Comparison of ENCODE assay signal across 25 mouse cellular contexts in the genomic region with DNA sequence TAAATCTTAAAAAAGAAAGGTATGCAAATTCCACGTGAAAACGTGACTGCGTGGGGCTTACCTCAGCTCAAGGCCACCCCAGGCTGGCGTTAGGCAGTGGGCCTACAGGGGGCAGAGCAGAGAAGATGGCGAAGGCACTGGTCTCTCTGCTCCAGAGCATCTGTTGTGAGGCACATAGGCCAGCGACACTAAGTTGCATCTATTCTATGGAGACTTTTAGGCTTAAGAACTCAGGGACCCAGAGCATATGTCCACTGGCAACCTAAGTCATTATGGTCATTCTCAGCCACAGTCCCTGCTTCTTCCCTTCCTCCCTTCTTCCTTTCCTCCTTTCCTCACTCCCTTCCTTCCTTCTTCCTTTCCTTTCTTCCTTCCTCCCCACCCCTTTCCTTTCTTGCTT. TPM values are rescaled to one million over a fixed set of nuclear protein-coding genes. Genes with fewer than 3 reads are reported as not detected.
DNase-seq lines count a peak whose midpoint lies in the region; ATAC-seq and TF ChIP-seq lines count a peak whose summit lies in the region.
"Had no signal": no experiment of that assay in that cellular context is flagged by ENCODE, and none has a peak within 500 bp of the region (broad histone marks: within the 10 kb centered on the region; RNA-seq: fewer than 3 reads in every experiment).

No protein-coding gene starts in this region.

- TF ChIP-seq CTCF in hindbrain, postnatal 0 days (IDR thresholded peaks at IDR 0.05; ENCODE audit: low read depth) = peak; percentile 13; the same call in 1 of the 2 replicates
- TF ChIP-seq CTCF in layer of hippocampus, adult 2 months (conservative IDR thresholded peaks at IDR 0.05) = peak; percentile 25; the same call in 1 of the 2 replicates

- no peak overlapping the region for H3K27ac ChIP-seq in hindbrain, postnatal 0 days
- no peak overlapping the region for H3K27ac ChIP-seq in hindbrain, embryonic 16.5 days (ENCODE audit: low read depth, low read length)
- H3K27ac ChIP-seq in layer of hippocampus, adult 2 months = no peak overlapping the region
- H3K27ac ChIP-seq in midbrain, embryonic 11.5 days (ENCODE audit: low read depth, low read length) = no peak overlapping the region
- H3K27ac ChIP-seq in midbrain, embryonic 10.5 days (replicated peaks) = no peak overlapping the region
- H3K27ac ChIP-seq: embryonic facial prominence, embryonic 10.5 days; embryonic facial prominence, embryonic 13.5 days; forebrain, embryonic 15.5 days had no signal

- no peak overlapping the region for H3K9ac ChIP-seq in hindbrain, postnatal 0 days (replicated peaks; ENCODE audit: low read length)
- no peak overlapping the region for H3K9ac ChIP-seq in hindbrain, embryonic 16.5 days (ENCODE audit: low read depth, low read length)
- no peak overlapping the region for H3K9ac ChIP-seq in midbrain, embryonic 11.5 days (ENCODE audit: low read length)
- H3K9ac ChIP-seq: forebrain, embryonic 15.5 days; hindbrain, embryonic 13.5 days had no signal

- H3K27me3 ChIP-seq in hindbrain, postnatal 0 days (ENCODE audit: insufficient read depth, low read length) = no peaks in the 10 kb centered on the region
- no peaks in the 10 kb centered on the region for H3K27me3 ChIP-seq in hindbrain, embryonic 16.5 days (replicated peaks; ENCODE audit: control insufficient read depth, insufficient read depth, low read length)
- no peaks in the 10 kb centered on the region; the same call in 1 of the 2 replicates for H3K27me3 ChIP-seq in midbrain, embryonic 11.5 days (ENCODE audit: control insufficient read depth, insufficient read depth, low read length)
- peaks cover 57% of the 10 kb centered on the region for H3K27me3 ChIP-seq in midbrain, embryonic 10.5 days (ENCODE audit: low read depth, poor library complexity, severe bottlenecking)
- H3K27me3 ChIP-seq: forebrain, embryonic 15.5 days had no signal

- H3K4me1 ChIP-seq in hindbrain, postnatal 0 days (ENCODE audit: insufficient read depth, low read length) = peaks cover 4% of the 10 kb centered on the region; the same call in 1 of the 2 replicates
- H3K4me1 ChIP-seq in hindbrain, embryonic 16.5 days (ENCODE audit: control insufficient read depth, insufficient read depth, low read depth, low read length) = peaks cover 9% of the 10 kb centered on the region; the same call in 1 of the 2 replicates
- H3K4me1 ChIP-seq in midbrain, embryonic 11.5 days (ENCODE audit: control insufficient read depth, insufficient read depth, low read length) = peaks cover 13% of the 10 kb centered on the region
- peaks cover 48% of the 10 kb centered on the region for H3K4me1 ChIP-seq in midbrain, embryonic 10.5 days

- WGBS in hindbrain, postnatal 0 days = 74% methylated on average over 6 of the region's 6 CpGs
- 81% methylated on average over 6 of the region's 6 CpGs for WGBS in hindbrain, embryonic 16.5 days
- 74% methylated on average over 6 of the region's 6 CpGs for WGBS in midbrain, embryonic 11.5 days
- WGBS in midbrain, embryonic 10.5 days = 83% methylated on average over 6 of the region's 6 CpGs

- no peaks in the 10 kb centered on the region for H3K36me3 ChIP-seq in hindbrain, postnatal 0 days (ENCODE audit: insufficient read depth, low read length)
- H3K36me3 ChIP-seq in hindbrain, embryonic 16.5 days (ENCODE audit: control insufficient read depth, insufficient read depth, low read length) = no peaks in the 10 kb centered on the region
- no peaks in the 10 kb centered on the region for H3K36me3 ChIP-seq in midbrain, embryonic 11.5 days (ENCODE audit: control insufficient read depth, insufficient read depth, low read length)
- H3K36me3 ChIP-seq in midbrain, embryonic 10.5 days = no peaks in the 10 kb centered on the region
- H3K36me3 ChIP-seq: embryonic facial prominence, embryonic 10.5 days; embryonic facial prominence, embryonic 13.5 days; forebrain, embryonic 12.5 days; forebrain, embryonic 15.5 days; hindbrain, embryonic 10.5 days; hindbrain, embryonic 13.5 days had no signal

- H3K4me2 ChIP-seq in hindbrain, postnatal 0 days (ENCODE audit: low read depth, low read length) = no peak overlapping the region
- no peak overlapping the region for H3K4me2 ChIP-seq in hindbrain, embryonic 16.5 days (ENCODE audit: low read length)
- no peak overlapping the region for H3K4me2 ChIP-seq in midbrain, embryonic 11.5 days
- H3K4me2 ChIP-seq: embryonic facial prominence, embryonic 13.5 days; forebrain, embryonic 15.5 days; hindbrain, embryonic 13.5 days had no signal

- no peak overlapping the region for H3K4me3 ChIP-seq in hindbrain, postnatal 0 days (ENCODE audit: low read length)
- H3K4me3 ChIP-seq in hindbrain, embryonic 16.5 days (ENCODE audit: low read length) = no peak overlapping the region
- no peak overlapping the region for H3K4me3 ChIP-seq in layer of hippocampus, adult 2 months
- no peak overlapping the region for H3K4me3 ChIP-seq in midbrain, embryonic 11.5 days (ENCODE audit: low read depth, low read length)
- H3K4me3 ChIP-seq in midbrain, embryonic 10.5 days = no peak overlapping the region
- H3K4me3 ChIP-seq: embryonic facial prominence, embryonic 10.5 days; embryonic facial prominence, embryonic 13.5 days; erythroblast, embryonic 14.5 days; forebrain, embryonic 12.5 days; forebrain, embryonic 15.5 days; hindbrain, embryonic 10.5 days; hindbrain, embryonic 13.5 days had no signal

- no peak for DNase-seq in hindbrain, postnatal 0 days (ENCODE audit: low spot score)
- DNase-seq in layer of hippocampus, adult 2 months (ENCODE audit: low spot score in 2 of 2) = no peak
- DNase-seq in layer of hippocampus, adult 9-10 months (ENCODE audit: low spot score) = no peak
- DNase-seq in midbrain, embryonic 11.5 days (ENCODE audit: low spot score, missing footprints) = peak; percentile 69
- DNase-seq in midbrain, embryonic 10.5 days (ENCODE audit: low spot score) = no peak
- DNase-seq in gastrocnemius, adult 8-10 months (ENCODE audit: low spot score in 2 of 2) = no peak
- DNase-seq: adrenal gland, adult 8-10 months; adrenal gland, postnatal 25 days; B cell, adult 2 months; cerebellum, adult 11-12 months; cerebellum, adult 8-10 months; cerebellum, postnatal 10 days; cerebellum, postnatal 36 days; embryo, embryonic 11 days; gastrocnemius, postnatal 10 days; gastrocnemius, postnatal 36 days had no signal

- no peaks in the 10 kb centered on the region for H3K9me3 ChIP-seq in hindbrain, postnatal 0 days (ENCODE audit: low read length)
- H3K9me3 ChIP-seq in hindbrain, embryonic 16.5 days (ENCODE audit: control insufficient read depth, low read length) = no peaks in the 10 kb centered on the region
- no peaks in the 10 kb centered on the region for H3K9me3 ChIP-seq in midbrain, embryonic 11.5 days (ENCODE audit: control insufficient read depth, low read length)
- no peaks in the 10 kb centered on the region for H3K9me3 ChIP-seq in midbrain, embryonic 10.5 days (replicated peaks)
- H3K9me3 ChIP-seq: embryonic facial prominence, embryonic 10.5 days; embryonic facial prominence, embryonic 13.5 days; forebrain, embryonic 12.5 days; forebrain, embryonic 15.5 days; hindbrain, embryonic 10.5 days; hindbrain, embryonic 13.5 days had no signal

- no peak for ATAC-seq in hindbrain, postnatal 0 days
- no peak for ATAC-seq in hindbrain, embryonic 16.5 days
- no peak for ATAC-seq in midbrain, embryonic 11.5 days (ENCODE audit: low FRiP score)
- ATAC-seq: activated CD4-positive, CD25-positive, alpha-beta regulatory T cell, adult 4 months had no signal

RNA-seq across cellular contexts. Expression of a gene that starts 48.8 kb away (rescaled TPM):
- total RNA-seq in hindbrain, postnatal 0 days (2014; rRNA removed) = 225 and 245 TPM in 2 replicates
- 236 and 242 TPM in 2 replicates for polyA plus RNA-seq in hindbrain, postnatal 0 days (2015; fragmentation: Nextera tagmentation; extraction: Ambion mirVana)
- 325 and 351 TPM in 2 replicates for polyA plus RNA-seq in hindbrain, embryonic 16.5 days (2015; fragmentation: Nextera tagmentation; extraction: Ambion mirVana)
- 100 to 1,000 TPM; 163 to 174 TPM for total RNA-seq in layer of hippocampus, adult 2 months (2021)
- polyA plus RNA-seq in midbrain, embryonic 11.5 days (2014; fragmentation: Nextera tagmentation; extraction: Ambion mirVana) = 267 and 272 TPM in 2 replicates
- polyA plus RNA-seq in midbrain, embryonic 10.5 days (2016; fragmentation: Nextera tagmentation; extraction: Ambion mirVana) = 284 and 305 TPM in 2 replicates
- total RNA-seq in gastrocnemius, adult 8-10 months (2022) = 100 to 1,000 TPM in 1 of 4 experiments, 10 to 100 TPM in 3; 67.2 to 101 (median 85.6) TPM
